Mouse (Mus musculus) left cerebral cortex, adult 18-20 months (tissue): ENCODE data around the gene Ahnak. TPM values are rescaled to one million over a fixed set of nuclear protein-coding genes. Genes with fewer than 3 reads are reported as not detected.
A peak's percentile ranks its signal among the peaks of the same experiment; 100 is the strongest.
"Not testable (repeated sequence)": the region's sequence is repeated elsewhere in the genome, so short reads cannot be mapped to it uniquely, and the experiment has no call there.

Source experiments
- DNase-seq, 2 experiments: peaks; one replicate each; pipeline ENCODE4 v3.0.0; 2021 to 2022; ENCODE audit warnings: low spot score in 2 of 2, mixed read lengths in 1 of 2
- total RNA-seq, 2 experiments: library from RNA; stranded (reverse); gene quantifications; 2 replicates each; pipeline ENCODE4 v1.2.3; 2021

Gene Ahnak
- total RNA-seq, 2 experiments from 2014 or later = 18.6 to 23.5 TPM

DNA sequence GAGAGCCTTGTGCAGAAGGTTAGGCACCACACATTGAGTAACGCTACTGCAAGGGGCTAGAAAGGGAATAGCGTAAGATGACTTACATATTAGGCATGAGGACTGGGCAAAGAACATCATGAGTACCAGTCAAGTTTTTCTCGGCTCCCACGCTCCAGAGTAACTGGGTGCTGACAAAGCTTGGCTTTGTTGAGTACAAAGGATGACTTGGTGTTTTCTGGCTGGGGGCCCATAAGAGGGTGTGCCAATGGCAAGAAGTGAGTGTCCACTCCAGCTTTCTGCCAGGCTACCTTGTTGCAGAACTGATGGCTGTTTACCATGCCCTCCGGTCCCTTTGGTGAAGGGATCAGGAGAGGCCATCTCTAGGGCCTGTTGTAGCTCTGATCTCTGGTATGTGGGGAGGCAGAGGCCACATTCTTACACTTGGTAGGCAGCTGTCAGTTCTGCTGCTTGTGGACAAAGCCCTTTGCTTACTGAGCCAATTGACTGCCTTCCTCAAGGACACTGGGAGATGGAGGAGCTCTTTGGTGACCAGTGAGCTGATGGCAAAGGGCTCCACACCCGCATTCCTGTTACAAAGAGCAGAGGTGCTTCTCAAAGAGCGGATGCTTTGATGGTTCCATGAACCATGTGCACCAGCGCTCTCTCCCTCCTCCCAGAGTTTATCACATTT lies 72.3 kb downstream of the Ahnak start:
- DNase-seq = no peak

DNA sequence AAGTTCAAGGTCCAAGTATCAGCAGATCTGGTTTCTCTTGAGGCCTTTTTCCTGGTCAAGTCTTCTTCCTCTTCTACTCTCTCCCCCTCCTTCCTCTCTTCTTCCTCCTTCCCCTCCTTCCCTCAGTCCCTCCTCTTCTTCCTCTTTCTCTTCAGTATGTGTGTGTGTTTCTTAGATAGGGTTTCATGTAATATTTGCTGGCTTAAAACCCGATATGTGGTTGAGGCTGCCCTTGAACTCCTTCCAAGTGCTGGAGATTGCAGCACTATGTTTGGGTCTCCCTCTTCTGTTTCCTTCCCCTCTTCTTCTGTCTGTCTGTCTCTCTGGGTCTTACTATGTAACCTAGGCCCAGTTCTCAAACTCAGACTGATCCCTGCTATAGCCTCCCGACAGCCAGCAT lies 73.7 kb downstream of the Ahnak start:
- no peak for DNase-seq

- no peak for DNase-seq
Observed at GRCm38 (mm10) chr19:9063831-9064230, 74.7 kb downstream of the Ahnak start.

DNA sequence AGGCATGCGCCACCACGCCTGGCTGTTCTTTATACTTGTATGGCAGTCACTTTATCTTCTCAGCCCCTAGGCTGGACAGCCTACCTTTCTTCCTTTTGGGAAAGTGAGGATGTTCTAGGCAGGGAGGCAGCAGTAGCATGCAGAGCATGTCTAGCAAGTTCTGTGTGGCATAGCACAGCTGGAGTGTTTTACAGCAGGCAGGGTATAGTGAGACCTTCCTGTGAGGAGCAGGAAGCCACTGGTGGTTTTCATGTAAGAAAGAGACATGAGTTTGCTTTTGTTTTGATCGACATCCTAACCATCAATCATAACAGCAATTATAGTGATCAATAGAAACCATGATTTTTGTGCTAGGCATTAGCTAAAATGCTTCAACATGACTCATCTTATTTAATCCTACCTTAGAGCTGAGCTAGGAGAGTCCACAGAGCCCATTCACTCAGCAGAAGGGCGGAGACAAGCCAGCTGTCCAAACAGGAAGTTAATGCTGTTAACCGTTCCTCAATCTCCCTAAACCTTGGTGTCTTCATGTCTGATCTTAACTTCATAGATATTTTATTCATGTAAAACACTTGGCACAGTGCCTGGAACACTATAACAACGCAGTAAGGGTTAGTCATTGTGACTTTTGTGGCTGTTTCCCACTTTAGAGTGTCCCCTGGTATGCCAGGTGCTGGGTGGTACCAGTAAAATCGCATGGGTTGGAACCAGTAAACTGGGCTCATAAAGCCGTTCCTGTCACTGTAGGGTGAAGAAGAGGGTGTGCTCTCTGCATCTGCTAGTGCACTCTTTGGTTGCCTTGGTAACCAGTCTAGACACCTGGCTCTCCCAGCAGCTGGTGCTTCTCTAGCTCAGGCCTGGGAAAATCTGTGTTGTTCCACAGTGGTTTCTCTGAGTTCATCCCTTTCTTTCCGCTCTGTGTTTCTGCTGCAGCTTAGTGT lies 76.8 kb downstream of the Ahnak start:
- DNase-seq = peak in 1 of 2 experiments; percentile 8

DNA sequence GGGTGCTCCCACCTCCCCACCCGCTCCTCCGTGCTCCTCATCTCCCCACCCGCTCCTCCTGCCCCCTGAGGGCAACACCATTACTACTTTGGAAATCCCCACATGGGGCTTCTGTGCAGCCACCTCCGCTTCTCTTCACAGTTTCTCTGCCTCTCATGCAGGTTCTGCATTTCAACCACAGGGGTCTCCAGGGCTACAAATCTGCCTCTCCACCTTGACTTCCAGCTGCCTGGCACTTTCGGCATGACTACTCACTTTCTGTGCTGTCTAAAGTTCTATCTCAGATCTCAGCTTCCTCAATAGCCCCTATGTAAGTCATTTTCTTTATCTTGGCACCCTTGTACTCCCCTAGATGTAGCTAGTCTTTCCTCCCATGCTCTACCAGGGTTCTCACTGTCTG lies 78.2 kb downstream of the Ahnak start:
- no peak for DNase-seq

- peak; percentile 20 to 25 for DNase-seq
Observed at GRCm38 (mm10) chr19:9069687-9070307, 80.7 kb downstream of the Ahnak start.

DNA sequence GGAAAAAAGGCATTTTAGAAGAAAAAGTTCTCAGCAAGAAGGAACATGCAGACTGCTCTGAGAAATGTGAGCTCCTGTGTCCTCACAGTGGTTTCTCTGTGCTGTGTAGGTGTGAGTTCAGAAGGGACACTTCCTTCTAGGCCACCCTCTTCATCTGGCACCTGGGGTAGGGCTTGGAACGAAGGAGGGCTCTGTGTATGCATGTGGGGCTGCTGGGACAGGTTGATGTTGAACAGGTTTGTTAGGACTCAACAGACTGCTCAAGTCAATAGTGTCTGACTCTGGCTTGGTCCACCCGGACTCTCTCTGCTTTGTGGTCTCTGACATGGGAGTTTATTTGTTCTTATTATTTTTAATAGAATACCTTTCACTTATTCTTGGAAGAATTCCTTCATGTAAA lies 81.2 kb downstream of the Ahnak start:
- DNase-seq = no peak

- DNase-seq = peak in 1 of 2 experiments; percentile 11
Observed at GRCm38 (mm10) chr19:9071456-9072156, 82.5 kb downstream of the Ahnak start.

- DNase-seq = no peak
Observed at GRCm38 (mm10) chr19:9072157-9072530, 83.1 kb downstream of the Ahnak start.

DNA sequence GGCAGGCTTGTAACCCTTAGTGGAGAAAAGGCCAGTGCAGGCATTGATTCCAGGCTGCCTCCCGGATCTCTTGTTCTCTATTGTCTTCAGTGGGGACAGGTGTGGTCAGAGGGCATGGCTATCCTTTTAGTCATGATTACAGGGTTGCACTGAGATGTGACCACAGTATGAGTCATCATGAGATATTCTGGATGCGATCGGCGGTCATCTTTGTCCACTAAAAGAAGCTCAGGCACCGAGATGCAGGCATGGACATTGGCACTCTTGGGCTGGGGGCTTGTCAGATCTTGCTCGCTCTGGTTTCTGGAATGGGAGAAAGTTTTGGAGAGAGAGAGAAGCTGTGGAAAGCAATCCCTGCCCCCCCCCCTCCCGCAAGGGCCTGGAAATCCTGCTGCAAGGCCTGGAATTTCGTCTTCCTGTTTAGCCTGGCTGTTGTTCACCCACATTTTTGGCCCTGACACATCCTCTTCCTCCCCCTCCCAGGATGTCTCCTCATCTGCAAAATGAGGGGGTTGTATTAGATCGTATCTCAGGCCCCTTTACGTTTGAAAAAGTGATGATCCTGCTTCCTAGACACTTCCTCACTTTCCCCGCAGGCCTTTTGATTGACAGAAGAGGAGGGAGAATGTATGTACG lies 84.8 kb downstream of the Ahnak start:
- DNase-seq = no peak

DNA sequence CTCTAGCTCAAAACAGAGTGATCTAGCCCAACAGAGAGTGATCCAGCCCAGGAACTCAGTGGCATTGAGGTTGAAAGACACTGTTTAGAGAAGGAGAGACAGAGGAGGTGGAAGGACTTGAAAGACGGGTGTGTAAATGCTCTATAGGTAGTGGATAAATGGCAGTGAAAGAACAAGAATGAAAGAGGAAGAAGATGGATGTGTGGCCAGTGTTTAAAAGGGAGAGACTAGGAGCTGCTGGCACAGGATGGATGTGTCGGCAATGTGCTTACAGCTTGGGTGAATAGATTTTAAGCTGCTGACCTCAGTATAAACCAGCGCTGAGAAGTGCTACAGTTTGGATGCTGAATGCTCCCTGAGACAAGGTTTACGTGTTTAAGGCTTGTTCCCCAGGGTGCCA lies 85.3 kb downstream of the Ahnak start:
- no peak for DNase-seq

GRCm38 (mm10) chr19:9075558-9075957 lies 86.5 kb downstream of the Ahnak start:
- no peak for DNase-seq

DNA sequence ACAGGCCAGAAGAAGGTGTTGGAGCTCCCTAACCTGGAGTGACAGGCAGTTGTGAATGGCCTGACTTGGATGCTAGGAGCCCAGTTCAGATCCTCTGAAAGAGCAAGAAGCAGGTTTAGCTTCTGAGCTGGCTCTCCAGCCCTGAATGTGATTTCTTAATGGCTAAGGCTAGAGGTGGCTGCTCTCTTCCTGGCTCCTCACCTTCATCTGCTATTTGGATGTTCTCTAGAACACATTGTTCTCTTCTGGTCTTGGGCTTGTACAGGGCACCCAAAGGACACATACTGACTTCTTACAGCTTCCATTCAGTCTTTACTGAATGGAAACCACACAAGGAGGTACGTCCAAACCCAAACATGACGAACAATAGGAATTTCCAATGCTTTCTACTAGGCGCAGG lies 87.0 kb downstream of the Ahnak start:
- no peak for DNase-seq

DNA sequence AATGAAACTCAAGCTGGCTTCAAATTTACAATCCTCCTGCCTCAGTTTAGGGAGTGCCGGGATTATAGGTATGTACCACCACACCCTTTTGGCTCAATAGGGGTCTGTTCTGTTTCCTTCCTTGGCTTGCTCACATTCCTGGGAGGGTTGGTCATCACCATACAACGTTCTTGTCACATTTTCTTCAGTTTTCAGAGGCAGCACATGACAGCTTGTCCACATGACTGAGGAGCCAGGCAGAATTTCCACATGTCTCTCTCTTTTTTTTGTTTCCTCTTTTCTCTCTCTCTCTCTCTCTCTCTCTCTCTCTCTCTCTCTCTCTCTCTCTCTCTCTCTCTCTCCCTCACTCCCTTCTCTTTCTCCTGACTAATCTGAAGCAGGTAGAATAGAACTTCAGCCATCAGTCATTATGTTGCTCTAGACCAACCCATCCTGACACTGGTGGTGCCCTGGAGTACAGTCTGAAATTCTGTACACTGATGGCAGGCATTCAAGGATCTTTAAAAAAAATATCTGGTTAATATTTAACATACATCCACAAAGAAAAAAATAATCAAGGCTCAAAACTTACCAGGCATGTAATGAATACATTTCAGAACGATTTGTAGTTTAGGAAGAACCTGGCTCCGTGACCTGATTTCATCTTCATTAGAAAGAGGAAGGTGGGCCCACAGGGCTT lies 88.0 kb downstream of the Ahnak start:
- no peak for DNase-seq

DNA sequence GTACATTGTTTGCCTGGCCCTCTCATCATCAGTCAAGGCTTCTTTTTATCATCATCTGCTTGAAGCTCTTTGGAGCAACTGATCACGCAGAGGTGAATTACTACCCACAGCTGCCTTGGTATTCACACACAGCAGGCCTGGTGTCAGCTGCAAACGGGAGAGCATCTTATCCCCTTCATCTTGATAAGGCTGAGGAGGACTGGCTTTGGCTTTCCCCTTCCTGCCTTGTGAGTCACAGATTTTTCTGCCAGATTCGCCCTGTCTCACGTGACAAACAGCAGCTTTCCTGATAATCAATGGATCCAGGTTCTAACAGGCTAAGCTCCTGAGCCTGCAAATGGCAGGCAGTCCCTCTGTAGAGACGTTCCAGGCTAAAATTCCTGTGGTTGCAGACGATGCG lies 90.8 kb downstream of the Ahnak start:
- DNase-seq = no peak

GRCm38 (mm10) chr19:9081311-9082190 lies 92.5 kb downstream of the Ahnak start:
- DNase-seq = no peak

DNA sequence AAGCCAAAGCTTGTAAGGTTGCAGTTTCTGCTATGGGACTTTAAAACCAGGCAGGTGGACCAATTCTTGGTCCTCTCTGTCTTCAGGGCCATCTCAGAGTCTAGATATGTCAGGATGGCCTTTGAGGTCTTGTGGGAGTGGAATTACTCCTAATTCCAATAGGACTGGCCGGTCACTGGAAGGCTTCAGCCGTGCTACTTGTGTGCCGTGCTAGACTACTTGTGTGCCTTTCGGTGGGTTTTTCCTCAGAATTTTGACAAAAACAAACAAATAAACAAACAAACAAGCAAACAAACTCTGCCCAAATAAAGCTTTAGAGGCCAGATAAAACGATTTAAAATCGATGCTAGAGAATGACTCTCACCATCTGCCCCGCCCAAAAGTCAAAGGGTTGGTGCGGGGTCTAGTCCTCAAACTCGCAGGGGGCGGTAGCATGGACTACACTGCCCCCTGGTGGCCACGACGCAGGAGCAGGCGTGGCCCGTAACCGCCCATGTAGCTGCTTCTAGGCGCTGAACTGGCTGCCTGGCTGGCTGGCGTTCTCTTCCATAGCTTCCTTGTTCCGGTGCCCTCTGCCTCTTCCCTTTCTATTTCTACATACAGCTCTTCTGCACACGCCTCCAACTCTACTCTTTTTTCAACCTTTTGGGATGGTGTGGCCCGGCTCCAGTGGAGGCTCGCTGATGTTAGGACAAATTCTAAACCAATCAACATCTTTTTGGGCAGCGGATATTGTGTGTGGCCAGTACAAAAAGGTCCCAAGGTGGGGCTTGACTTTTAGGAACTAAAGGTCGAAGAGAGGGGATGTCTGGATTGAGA lies 93.3 kb downstream of the Ahnak start:
- peak; percentile 65 to 66 for DNase-seq

DNA sequence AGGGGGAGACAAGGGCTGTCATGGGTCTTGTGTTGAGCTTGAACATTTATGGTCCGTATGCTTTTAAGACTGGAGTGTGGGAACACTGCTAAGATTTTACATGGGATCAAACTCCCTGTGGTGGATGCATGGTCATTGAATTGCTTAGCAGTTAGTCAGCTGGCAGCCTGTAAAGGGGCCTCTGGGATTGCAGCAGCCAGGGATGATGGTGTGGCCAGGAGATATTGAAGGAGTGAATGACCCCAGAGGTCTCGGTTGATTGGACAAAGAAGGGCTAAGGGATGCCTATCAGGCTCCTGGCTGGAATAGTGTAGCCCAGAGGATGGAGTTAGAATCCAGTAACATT lies 93.9 kb downstream of the Ahnak start:
- no peak for DNase-seq

DNA sequence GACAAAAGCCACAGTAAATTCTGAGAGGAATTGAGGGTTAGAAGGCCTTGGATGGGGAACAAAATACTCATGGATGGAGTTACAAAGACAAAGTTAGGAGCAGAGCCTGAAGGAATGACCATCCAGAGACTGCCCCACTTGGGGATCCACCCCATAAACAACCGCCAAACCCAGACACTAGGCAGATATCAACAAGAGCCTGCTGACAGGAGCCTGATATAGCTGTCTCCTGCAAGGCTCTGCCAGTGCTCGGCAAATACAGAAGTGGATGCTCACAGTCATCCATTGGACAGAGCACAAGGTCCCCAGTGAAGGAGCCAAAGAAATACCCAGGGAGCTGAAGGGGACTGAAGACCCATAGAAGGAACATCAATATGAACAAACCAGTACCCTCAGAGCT lies 94.8 kb downstream of the Ahnak start:
- DNase-seq = not testable (repeated sequence)
